Mouse (Mus musculus) activated CD4-positive, CD25-positive, alpha-beta regulatory T cell, adult 4 months (primary cell): ENCODE data around the gene Fadd. TPM values are rescaled to one million over a fixed set of nuclear protein-coding genes. Genes with fewer than 3 reads are reported as not detected.

Experiments used
- ATAC-seq: one replicate; pipeline ENCODE4 v1.8.0; 2017
- polyA plus RNA-seq, 2 experiments: library from polyadenylated mRNA; unstranded; fragments of 100-300 nt; shearing (Covaris generic); gene quantifications; one replicate each; pipeline ENCODE4 v1.2.1; 2017

Gene Fadd
- polyA plus RNA-seq, 2 experiments from 2014 or later = 6.2 to 6.6 TPM

- ATAC-seq = no peak
Observed at GRCm38 (mm10) chr7:144572234-144572633, 10.0 kb downstream of the Fadd start.

GRCm38 (mm10) chr7:144571598-144571997, 10.7 kb downstream of the Fadd start:
- ATAC-seq = no peak

GRCm38 (mm10) chr7:144569428-144569827, 12.8 kb downstream of the Fadd start:
- no peak for ATAC-seq

- no peak for ATAC-seq
Observed at GRCm38 (mm10) chr7:144568091-144568490, 14.2 kb downstream of the Fadd start.

GRCm38 (mm10) chr7:144566921-144567682, 15.2 kb downstream of the Fadd start:
- ATAC-seq = no peak

GRCm38 (mm10) chr7:144563456-144564155, 18.7 kb downstream of the Fadd start:
- ATAC-seq = no peak

- ATAC-seq = no peak
Observed at GRCm38 (mm10) chr7:144562016-144562415, 20.2 kb downstream of the Fadd start.

- ATAC-seq = peak; percentile 91
Observed at GRCm38 (mm10) chr7:144560594-144560993, 21.7 kb downstream of the Fadd start.

- no peak for ATAC-seq
Observed at GRCm38 (mm10) chr7:144558552-144558951, 23.7 kb downstream of the Fadd start.

- ATAC-seq = no peak
Observed at GRCm38 (mm10) chr7:144554123-144554472, 28.2 kb downstream of the Fadd start.

- ATAC-seq = peak; percentile 96
Observed at GRCm38 (mm10) chr7:144553237-144554122, 28.8 kb downstream of the Fadd start, which contains the start of gene Ppfia1. Gene Ppfia1 (minus strand): TSS chr7:144553729.

GRCm38 (mm10) chr7:144552274-144552673, 30.0 kb downstream of the Fadd start:
- ATAC-seq = no peak

- no peak for ATAC-seq
Observed at GRCm38 (mm10) chr7:144550811-144551210, 31.5 kb downstream of the Fadd start.

- ATAC-seq = no peak
Observed at GRCm38 (mm10) chr7:144549904-144550566, 32.2 kb downstream of the Fadd start.

GRCm38 (mm10) chr7:144545231-144545630, 37.0 kb downstream of the Fadd start:
- ATAC-seq = no peak

- ATAC-seq = no peak
Observed at GRCm38 (mm10) chr7:144541351-144541750, 40.9 kb downstream of the Fadd start.

- ATAC-seq = no peak
Observed at GRCm38 (mm10) chr7:144539146-144539545, 43.1 kb downstream of the Fadd start.

GRCm38 (mm10) chr7:144538030-144538644, 44.1 kb downstream of the Fadd start:
- ATAC-seq = no peak

- no peak for ATAC-seq
Observed at GRCm38 (mm10) chr7:144536367-144536766, 45.9 kb downstream of the Fadd start.

GRCm38 (mm10) chr7:144534773-144535172, 47.5 kb downstream of the Fadd start:
- no peak for ATAC-seq

- ATAC-seq = peak; percentile 23
Observed at GRCm38 (mm10) chr7:144531585-144532378, 50.5 kb downstream of the Fadd start.
